Mouse (Mus musculus): ENCODE results near the gene Atg7. TPM values are rescaled to one million over a fixed set of nuclear protein-coding genes. Genes with fewer than 3 reads are reported as not detected.
A peak's percentile ranks its signal among the peaks of the same experiment; 100 is the strongest.

Atg7 gene
- total and polyA plus RNA-seq, 2 experiments, result 18.8 to 31.7 TPM

DNA sequence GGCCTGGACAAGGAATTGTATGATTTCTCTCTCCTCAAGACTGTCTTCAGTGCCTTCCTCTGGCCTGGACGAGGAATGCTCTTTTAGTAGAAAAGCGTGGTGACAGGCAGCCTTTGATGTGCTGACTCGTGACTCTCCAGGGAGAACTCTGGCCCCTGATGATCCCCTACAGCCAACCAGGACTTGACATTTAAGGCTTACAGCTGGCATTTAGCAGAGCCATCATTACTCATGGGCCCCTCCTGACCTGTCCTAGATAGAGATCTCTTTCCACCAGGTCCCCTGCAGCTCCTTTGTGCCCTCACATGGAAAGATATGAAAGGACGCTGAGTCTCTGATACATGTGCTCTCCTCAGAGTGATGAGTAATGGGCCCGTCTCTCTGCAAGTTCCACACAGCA, 33.2 kb downstream of the Atg7 start:
- WGBS, result 93% methylated on average over 5 of the region's 5 CpGs
- H3K27me3 ChIP-seq (ENCODE audit: control insufficient read depth, insufficient read depth, low read length), result no peaks in the 10 kb centered on the region
- no peak overlapping the region for H3K27ac ChIP-seq (replicated peaks; ENCODE audit: insufficient read depth, low read depth, low read length)
- H3K9ac ChIP-seq (ENCODE audit: low read depth, low read length), result no peak overlapping the region
- H3K4me3 ChIP-seq (ENCODE audit: insufficient read depth, low read depth, low read length), result no peak overlapping the region
- peaks cover 25% of the 10 kb centered on the region for H3K36me3 ChIP-seq (ENCODE audit: control insufficient read depth, insufficient read depth, low read length)
- no peak for TF ChIP-seq CTCF (IDR thresholded peaks at IDR 0.05; ENCODE audit: low read depth, low read length)
- TF ChIP-seq POLR2A (IDR thresholded peaks at IDR 0.05; ENCODE audit: extremely low read depth, insufficient read depth, low read length), result no peak
- DNase-seq (ENCODE audit: extremely low read depth, low read depth, low spot score), result no peak
- H3K79me2 ChIP-seq (ENCODE audit: control insufficient read depth, insufficient read depth, low read length), result no peaks in the 10 kb centered on the region
- H3K4me1 ChIP-seq (ENCODE audit: control insufficient read depth, insufficient read depth, low read length), result no peaks in the 10 kb centered on the region

DNA sequence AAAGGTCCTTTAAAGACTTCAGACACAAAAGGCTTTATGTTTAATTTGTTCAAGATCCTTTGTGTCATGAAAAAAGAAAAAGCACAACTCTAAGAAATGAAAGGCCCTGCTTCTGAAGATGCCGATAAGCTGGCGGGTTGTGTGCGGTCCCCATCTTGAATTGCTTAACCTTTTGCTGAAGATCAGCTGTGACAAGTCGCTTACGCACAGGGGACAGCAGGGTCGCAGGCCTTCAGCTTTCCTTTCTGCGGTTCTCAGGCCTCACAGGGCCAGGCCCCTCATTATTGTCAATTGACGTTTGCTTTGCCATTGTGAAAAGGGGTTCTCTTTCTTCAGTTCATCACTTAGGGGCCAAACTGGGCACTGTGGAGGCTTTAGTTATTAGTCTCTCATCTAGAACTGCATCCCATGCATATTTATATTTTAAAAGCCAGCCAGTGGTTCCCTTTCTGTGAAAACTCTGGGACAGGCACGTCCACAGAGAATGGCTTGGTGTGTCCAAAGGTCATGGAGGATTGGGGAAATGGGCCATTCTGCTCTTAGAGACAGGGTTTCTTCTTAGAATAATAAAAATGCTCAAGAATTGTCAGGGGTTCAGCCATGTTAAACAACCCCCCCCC, 39.3 kb downstream of the Atg7 start:
- Histone ChIP-seq H3K79me2 (ENCODE audit: control insufficient read depth, insufficient read depth, low read length) (no peaks in the 10 kb centered on the region), H3K27me3 (ENCODE audit: control insufficient read depth, insufficient read depth, low read length) (no peaks in the 10 kb centered on the region), H3K36me3 (ENCODE audit: control insufficient read depth, insufficient read depth, low read length) (peaks cover 35% of the 10 kb centered on the region), H3K27ac (replicated peaks; ENCODE audit: insufficient read depth, low read depth, low read length) (no peak overlapping the region), H3K9ac (ENCODE audit: low read depth, low read length) (no peak overlapping the region), H3K4me3 (ENCODE audit: insufficient read depth, low read depth, low read length) (no peak overlapping the region), H3K4me1 (ENCODE audit: control insufficient read depth, insufficient read depth, low read length) (no peaks in the 10 kb centered on the region)
- 90% methylated on average over 9 of the region's 9 CpGs for WGBS
- DNase-seq (ENCODE audit: extremely low read depth, low read depth, low spot score), result no peak
- no peak for TF ChIP-seq CTCF (IDR thresholded peaks at IDR 0.05; ENCODE audit: low read depth, low read length)
- no peak for TF ChIP-seq POLR2A (IDR thresholded peaks at IDR 0.05; ENCODE audit: extremely low read depth, insufficient read depth, low read length)

DNA sequence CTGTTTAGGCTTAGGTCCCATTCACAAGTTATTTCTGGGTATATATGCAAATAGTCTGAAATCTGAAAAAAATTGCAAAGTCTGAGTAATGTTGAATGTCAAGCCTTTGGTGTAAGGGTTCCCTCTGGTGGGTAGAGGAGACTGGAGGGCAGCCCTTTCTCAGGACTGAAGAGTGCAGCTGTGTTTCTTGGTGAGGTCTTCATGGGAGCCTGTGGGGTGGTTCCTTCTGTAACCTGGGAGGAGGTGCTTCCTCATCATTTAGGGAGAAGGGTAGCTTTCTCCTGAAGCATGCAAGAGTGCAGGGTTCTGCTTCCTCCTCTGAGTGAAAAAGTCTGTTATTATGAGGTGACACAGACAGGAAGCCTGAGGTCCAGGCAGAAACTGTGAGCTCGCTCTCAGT, 40.8 kb downstream of the Atg7 start:
- H3K36me3 ChIP-seq (ENCODE audit: control insufficient read depth, insufficient read depth, low read length), result peaks cover 30% of the 10 kb centered on the region
- TF ChIP-seq CTCF (IDR thresholded peaks at IDR 0.05; ENCODE audit: low read depth, low read length) (peak; percentile 27; the same call in 1 of the 2 replicates), POLR2A (IDR thresholded peaks at IDR 0.05; ENCODE audit: extremely low read depth, insufficient read depth, low read length) (no peak)
- H3K4me3 ChIP-seq (ENCODE audit: insufficient read depth, low read depth, low read length), result no peak overlapping the region
- no peaks in the 10 kb centered on the region for H3K4me1 ChIP-seq (ENCODE audit: control insufficient read depth, insufficient read depth, low read length)
- 94% methylated on average over 1 of the region's 1 CpGs for WGBS
- no peak for DNase-seq (ENCODE audit: extremely low read depth, low read depth, low spot score)
- H3K9ac ChIP-seq (ENCODE audit: low read depth, low read length), result no peak overlapping the region
- H3K27me3 ChIP-seq (ENCODE audit: control insufficient read depth, insufficient read depth, low read length), result no peaks in the 10 kb centered on the region
- no peak overlapping the region for H3K27ac ChIP-seq (replicated peaks; ENCODE audit: insufficient read depth, low read depth, low read length)
- H3K79me2 ChIP-seq (ENCODE audit: control insufficient read depth, insufficient read depth, low read length), result no peaks in the 10 kb centered on the region

DNA sequence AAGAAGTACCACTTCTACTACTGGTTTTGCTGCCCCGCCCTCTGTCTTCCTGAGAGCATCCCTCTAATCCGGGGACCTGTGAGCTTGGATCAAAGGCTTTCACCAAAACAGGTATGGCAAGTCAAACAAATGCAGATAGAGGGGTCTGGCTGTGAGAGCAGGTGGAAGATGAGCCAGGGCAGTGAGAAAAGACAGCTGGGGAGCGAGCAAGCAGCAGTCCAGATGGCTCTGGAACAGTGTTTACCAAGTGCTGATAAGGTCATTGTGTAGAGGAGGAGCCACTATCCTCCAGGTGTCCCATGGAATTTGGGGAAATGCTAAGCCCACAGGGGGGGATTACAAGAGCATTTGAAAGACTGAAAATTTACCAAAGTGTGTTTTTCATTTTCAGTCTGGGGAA, 41.5 kb downstream of the Atg7 start:
- no peak for DNase-seq (ENCODE audit: extremely low read depth, low read depth, low spot score)
- WGBS, result 68% methylated on average over 3 of the region's 3 CpGs

DNA sequence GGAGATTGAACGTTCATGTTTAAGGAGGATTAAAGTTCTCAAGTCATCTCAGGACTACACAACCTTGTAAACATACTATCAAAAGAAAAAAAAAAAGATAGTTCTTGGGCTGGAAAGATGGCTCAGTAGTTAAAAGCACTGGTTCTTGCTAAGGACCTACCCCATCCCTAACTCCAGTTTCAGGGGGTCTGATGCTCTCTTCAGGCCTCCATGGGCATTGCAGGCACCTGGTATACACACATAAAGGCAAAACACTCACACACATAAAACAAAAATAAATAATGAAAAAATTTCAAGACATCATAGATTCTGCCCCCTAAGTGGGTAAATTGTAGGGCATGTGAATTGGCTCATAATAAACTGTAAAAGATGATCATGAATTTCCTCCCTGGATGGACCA, 42.5 kb downstream of the Atg7 start:
- no peaks in the 10 kb centered on the region for H3K79me2 ChIP-seq (ENCODE audit: control insufficient read depth, insufficient read depth, low read length)
- no peak overlapping the region for H3K9ac ChIP-seq (ENCODE audit: low read depth, low read length)
- H3K27me3 ChIP-seq (ENCODE audit: control insufficient read depth, insufficient read depth, low read length), result no peaks in the 10 kb centered on the region
- 97% methylated on average over 1 of the region's 1 CpGs for whole genome bisulfite sequencing
- H3K36me3 ChIP-seq (ENCODE audit: control insufficient read depth, insufficient read depth, low read length), result peaks cover 25% of the 10 kb centered on the region
- H3K4me1 ChIP-seq (ENCODE audit: control insufficient read depth, insufficient read depth, low read length), result no peaks in the 10 kb centered on the region
- no peak overlapping the region for H3K4me3 ChIP-seq (ENCODE audit: insufficient read depth, low read depth, low read length)
- TF ChIP-seq CTCF (IDR thresholded peaks at IDR 0.05; ENCODE audit: low read depth, low read length) (peak; percentile 29; the same call in 1 of the 2 replicates), POLR2A (IDR thresholded peaks at IDR 0.05; ENCODE audit: extremely low read depth, insufficient read depth, low read length) (no peak)
- H3K27ac ChIP-seq (replicated peaks; ENCODE audit: insufficient read depth, low read depth, low read length), result no peak overlapping the region
- no peak for DNase-seq (ENCODE audit: extremely low read depth, low read depth, low spot score)

More for the DNA sequence above, 41.5 kb downstream of the Atg7 start:
- H3K4me3 ChIP-seq (ENCODE audit: insufficient read depth, low read depth, low read length), result no peak overlapping the region
- H3K36me3 ChIP-seq (ENCODE audit: control insufficient read depth, insufficient read depth, low read length), result peaks cover 30% of the 10 kb centered on the region
- H3K79me2 ChIP-seq (ENCODE audit: control insufficient read depth, insufficient read depth, low read length), result no peaks in the 10 kb centered on the region
- H3K4me1 ChIP-seq (ENCODE audit: control insufficient read depth, insufficient read depth, low read length), result no peaks in the 10 kb centered on the region
- H3K9ac ChIP-seq (ENCODE audit: low read depth, low read length), result no peak overlapping the region
- no peak for TF ChIP-seq CTCF (IDR thresholded peaks at IDR 0.05; ENCODE audit: low read depth, low read length)
- TF ChIP-seq POLR2A (IDR thresholded peaks at IDR 0.05; ENCODE audit: extremely low read depth, insufficient read depth, low read length), result no peak
- H3K27ac ChIP-seq (replicated peaks; ENCODE audit: insufficient read depth, low read depth, low read length), result no peak overlapping the region
- no peaks in the 10 kb centered on the region for H3K27me3 ChIP-seq (ENCODE audit: control insufficient read depth, insufficient read depth, low read length)

DNA sequence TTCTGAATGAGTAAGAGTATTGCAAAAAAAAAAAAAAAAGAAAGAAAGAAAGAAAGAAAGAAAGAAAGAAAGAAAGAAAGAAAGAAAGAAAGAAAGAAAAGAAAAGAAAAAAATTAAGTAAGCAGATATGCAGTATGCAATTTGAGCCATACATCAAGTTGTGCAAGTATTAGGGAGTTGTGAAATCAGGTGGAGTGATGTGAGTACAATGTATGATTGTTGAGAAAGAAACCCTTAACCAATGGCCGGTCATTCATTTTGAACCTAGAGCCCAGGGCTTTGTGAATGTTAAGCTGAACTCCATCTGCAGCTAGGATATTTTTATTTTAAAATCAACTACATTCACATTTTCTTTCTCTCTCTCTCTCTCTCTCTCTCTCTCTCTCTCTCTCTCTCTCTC, 44.1 kb downstream of the Atg7 start:
- Histone ChIP-seq H3K27me3 (ENCODE audit: control insufficient read depth, insufficient read depth, low read length) (no peaks in the 10 kb centered on the region), H3K36me3 (ENCODE audit: control insufficient read depth, insufficient read depth, low read length) (peaks cover 19% of the 10 kb centered on the region; the same call in 1 of the 2 replicates), H3K4me1 (ENCODE audit: control insufficient read depth, insufficient read depth, low read length) (no peaks in the 10 kb centered on the region), H3K27ac (replicated peaks; ENCODE audit: insufficient read depth, low read depth, low read length) (no peak overlapping the region), H3K9ac (ENCODE audit: low read depth, low read length) (no peak overlapping the region), H3K79me2 (ENCODE audit: control insufficient read depth, insufficient read depth, low read length) (no peaks in the 10 kb centered on the region), H3K4me3 (ENCODE audit: insufficient read depth, low read depth, low read length) (no peak overlapping the region)
- 56% methylated on average over 1 of the region's 1 CpGs for WGBS
- DNase-seq (ENCODE audit: extremely low read depth, low read depth, low spot score), result no peak
- TF ChIP-seq POLR2A (IDR thresholded peaks at IDR 0.05; ENCODE audit: extremely low read depth, insufficient read depth, low read length) (no peak), CTCF (IDR thresholded peaks at IDR 0.05; ENCODE audit: low read depth, low read length) (no peak)
